Mouse (Mus musculus) heart, postnatal 10 days (tissue): ENCODE measurements around the gene Olfr1555-ps1. TPM values are rescaled to one million over a fixed set of nuclear protein-coding genes. Genes with fewer than 3 reads are reported as not detected.
"Not testable (repeated sequence)": the region's sequence is repeated elsewhere in the genome, so short reads cannot be mapped to it uniquely, and the experiment has no call there.

ENCODE experiments used
- DNase-seq, 2 experiments: peaks; one replicate each; pipeline ENCODE4 v3.0.0; 2021
- intact Hi-C: fragments of 180-260 bp; cut with DNase I; formaldehyde crosslinking; loops from one replicate; pipeline ENCODE4 v1.15.1; 2025
- total RNA-seq, 2 experiments: library from RNA; stranded (reverse); gene quantifications; 2 replicates each; pipeline ENCODE4 v1.2.3; 2021

Olfr1555-ps1 gene
- not detected for total RNA-seq

DNA sequence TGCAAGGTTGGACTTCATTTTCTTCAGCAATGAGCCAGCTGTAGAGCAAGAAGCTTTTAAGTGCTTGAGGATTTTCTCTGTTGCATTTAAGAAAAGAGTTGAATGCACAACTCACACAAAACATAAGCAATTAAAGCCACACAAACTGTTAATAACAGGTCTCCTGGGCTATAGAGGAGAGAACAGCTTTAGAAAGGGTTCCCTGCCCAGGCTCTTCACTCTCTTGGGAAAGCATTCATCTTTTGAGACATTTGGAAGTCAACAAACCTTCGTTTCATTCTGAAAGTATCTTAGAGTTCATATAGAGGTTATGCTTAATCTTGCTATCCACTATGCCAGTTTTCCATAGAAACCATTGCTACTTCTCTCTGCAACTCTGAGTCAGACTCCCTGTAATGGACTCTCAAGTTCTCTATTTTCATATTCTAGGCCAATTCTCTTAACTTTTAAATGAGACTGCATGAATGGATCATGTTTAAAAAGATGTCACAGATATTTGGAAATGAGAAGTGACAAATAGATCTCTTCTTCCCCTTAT is at the start of gene Olfr1555-ps1:
Gene Olfr1555-ps1, minus strand, starts transcription at position 51 of the 538 bp plus-strand sequence.
- not testable (repeated sequence) for DNase-seq
- intact Hi-C loops, result loop anchor here (10.0 kb wide), 1 partner anchor 65 kb away; the partner anchor contains the start of gene Olfr1432

GRCm38 (mm10) chr19:12200334-12200733 is 30.4 kb upstream of the Olfr1555-ps1 start, which contains the start of gene Olfr1431:
TSS of gene Olfr1431 (plus strand) at chr19:12200634.
- intact Hi-C loops, result no loop called here
- no peak for DNase-seq

GRCm38 (mm10) chr19:12199076-12199475 is 29.2 kb upstream of the Olfr1555-ps1 start:
- intact Hi-C loops, result not testable (repeated sequence)

DNA sequence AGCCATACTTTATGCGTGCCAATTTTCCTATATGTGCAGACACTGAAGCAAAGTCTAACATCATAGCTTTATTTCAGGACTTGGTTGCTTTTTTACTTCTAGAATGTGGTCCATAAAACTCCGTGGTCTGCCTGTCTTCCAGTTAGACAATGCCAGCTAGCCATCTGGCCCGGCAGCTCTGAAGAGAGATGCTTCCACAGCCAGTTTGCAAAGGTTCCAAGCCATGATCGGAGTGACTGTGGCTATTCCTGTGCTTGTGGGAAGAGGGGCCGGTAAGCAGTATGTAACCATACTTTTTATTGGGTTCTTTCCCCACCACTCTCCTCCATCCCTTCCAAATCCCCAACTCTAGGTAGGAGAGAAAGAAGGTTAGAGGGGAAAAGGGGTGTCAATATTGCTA is 5.5 kb upstream of the Olfr1555-ps1 start:
- intact Hi-C loops, result loop anchor here (10.0 kb wide), 1 partner anchor 59 kb away; the partner anchor contains the start of gene Olfr1432
- DNase-seq, result not testable (repeated sequence)

More at GRCm38 (mm10) chr19:12199076-12199475, 29.2 kb upstream of the Olfr1555-ps1 start:
- not testable (repeated sequence) for DNase-seq

- DNase-seq, result no peak
- intact Hi-C loops, result no loop called here
These were observed 24.5 kb downstream of the Olfr1555-ps1 start for GRCm38 (mm10) chr19:12145452-12145851.

DNA sequence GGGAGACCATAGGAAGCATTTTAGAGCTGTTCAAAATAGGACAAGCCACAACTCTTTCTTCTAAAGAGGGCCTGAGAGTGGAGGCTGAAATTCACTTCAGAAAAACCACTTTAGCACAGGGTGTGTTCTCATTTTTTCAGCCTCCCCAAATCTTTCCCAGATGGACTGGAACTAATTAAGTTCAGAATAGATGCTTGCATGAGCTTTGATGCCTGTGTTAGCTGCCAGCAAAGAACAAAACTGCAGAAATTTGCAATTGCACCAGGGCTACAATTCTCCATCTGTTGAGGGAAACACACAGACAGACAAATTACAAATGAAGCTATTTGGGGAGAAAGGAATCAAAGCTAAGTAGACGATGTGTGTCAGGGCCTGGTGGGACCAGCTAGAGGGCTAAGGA is 26.6 kb downstream of the Olfr1555-ps1 start:
- no peak for DNase-seq
- intact Hi-C loops, result no loop called here

DNA sequence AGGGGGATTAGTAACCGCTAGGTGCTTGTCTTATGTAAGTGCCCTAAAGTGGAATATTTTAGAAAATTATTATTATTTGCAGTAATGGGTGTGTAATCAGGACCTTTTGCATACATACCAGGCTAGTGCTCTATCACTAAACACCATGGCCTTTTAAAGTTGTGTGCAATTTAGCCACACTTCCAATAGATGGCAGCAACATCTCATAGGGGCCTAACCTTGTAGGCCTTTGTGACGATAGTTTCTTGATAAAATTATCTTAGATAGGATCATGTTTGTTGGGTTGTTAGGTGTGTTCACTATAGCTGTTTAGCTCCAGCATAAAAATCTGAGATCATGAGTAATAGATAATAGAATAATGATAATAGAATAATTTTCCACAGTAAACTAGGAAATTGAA is 35.6 kb downstream of the Olfr1555-ps1 start:
- DNase-seq, result peak in 1 of 2 experiments; percentile 25
- intact Hi-C loops, result no loop called here

DNA sequence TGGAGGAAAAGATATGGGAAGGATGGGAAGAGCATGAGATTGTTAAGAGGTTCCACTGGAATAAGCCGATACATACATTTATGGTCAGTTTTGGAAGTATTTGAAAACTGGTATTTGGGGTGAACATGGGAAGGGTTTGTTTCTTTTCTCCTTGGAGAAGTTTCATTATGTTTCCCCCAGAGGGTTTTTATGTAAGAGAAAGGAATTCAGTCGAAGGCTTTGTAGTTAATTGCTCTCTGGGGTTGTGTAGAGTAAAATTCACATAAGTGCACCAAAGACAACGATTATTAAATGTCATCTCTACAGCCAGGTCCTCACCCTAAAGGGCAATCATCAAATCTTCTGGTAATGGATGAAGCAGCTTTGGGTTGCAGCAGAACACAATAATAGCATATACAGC is 46.8 kb downstream of the Olfr1555-ps1 start, which contains the start of gene Olfr76:
Gene Olfr76, minus strand, starts transcription at position 101 of the 400 bp plus-strand sequence.
- DNase-seq, result no peak
- intact Hi-C loops, result no loop called here

DNA sequence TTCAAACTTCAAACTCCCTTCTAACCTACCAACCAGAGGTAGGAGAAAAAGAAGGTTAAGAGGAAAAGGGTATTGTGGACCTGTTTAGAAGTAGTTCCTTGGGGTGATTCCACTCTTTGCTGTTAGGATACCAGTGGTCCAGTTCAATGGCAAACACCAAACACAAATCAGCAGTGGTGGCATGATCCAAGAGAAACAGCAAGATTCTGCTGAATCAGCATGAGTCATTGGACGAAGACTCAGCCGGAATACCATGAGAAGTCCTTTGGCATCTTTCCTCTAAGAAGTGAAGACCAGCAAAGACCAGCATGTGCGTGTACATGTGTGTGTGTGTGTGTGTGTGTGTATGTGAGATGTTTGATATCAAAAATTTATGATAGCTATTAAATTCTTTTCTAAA is 53.4 kb downstream of the Olfr1555-ps1 start:
- intact Hi-C loops, result no loop called here
- no peak for DNase-seq

DNA sequence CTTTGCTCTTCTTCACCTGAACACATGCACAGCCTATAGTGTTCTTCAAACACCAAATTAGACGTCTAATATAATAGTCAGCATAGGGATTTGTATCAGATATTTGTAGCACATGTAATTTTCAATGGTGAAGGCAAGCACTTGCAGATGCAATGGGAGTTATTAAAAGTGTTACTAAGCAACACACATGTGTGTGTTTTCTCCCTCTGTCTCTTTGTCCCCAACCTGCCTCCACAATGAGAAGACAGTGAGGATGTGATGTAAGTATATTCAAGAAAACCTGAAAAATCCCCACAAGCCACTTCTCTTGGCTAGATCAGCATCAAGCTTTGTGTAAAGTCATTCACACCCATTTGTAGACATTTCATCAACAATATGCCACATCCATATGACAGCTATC is 54.1 kb downstream of the Olfr1555-ps1 start, which contains the start of gene Olfr1428:
Gene Olfr1428, minus strand, starts transcription at position 101 of the 400 bp plus-strand sequence.
- no peak for DNase-seq
- intact Hi-C loops, result no loop called here

Other genes starting within 250 kb of the Olfr1555-ps1 start
- 10 to 100 TPM; 74.0 to 83.6 TPM for gene Osbp, start 204.2 kb downstream of the Olfr1555-ps1 start, total RNA-seq
- gene Olfr1423, start 128.8 kb downstream of the Olfr1555-ps1 start, total RNA-seq, result not detected
- not detected for gene Olfr1424, start 107.4 kb downstream of the Olfr1555-ps1 start, total RNA-seq
- gene Olfr1425, start 92.4 kb downstream of the Olfr1555-ps1 start, total RNA-seq, result not detected
- not detected for gene Olfr1426, start 78.1 kb downstream of the Olfr1555-ps1 start, total RNA-seq
- not detected for gene Olfr1427, start 66.8 kb downstream of the Olfr1555-ps1 start, total RNA-seq
- not detected for gene Olfr1428, start 54.2 kb downstream of the Olfr1555-ps1 start, total RNA-seq
- not detected for gene Olfr76, start 46.9 kb downstream of the Olfr1555-ps1 start, total RNA-seq
- not detected for gene Olfr1431, start 30.5 kb upstream of the Olfr1555-ps1 start, total RNA-seq
- not detected for gene Olfr1432, start 62.5 kb upstream of the Olfr1555-ps1 start, total RNA-seq
- gene Olfr262, start 71.5 kb upstream of the Olfr1555-ps1 start, total RNA-seq, result not detected
- not detected for gene Olfr235, start 90.9 kb upstream of the Olfr1555-ps1 start, total RNA-seq
- not detected for gene Olfr1434, start 109.7 kb upstream of the Olfr1555-ps1 start, total RNA-seq
- not detected for gene Olfr1436, start 129.0 kb upstream of the Olfr1555-ps1 start, total RNA-seq
- not detected for gene Olfr1437, start 155.0 kb upstream of the Olfr1555-ps1 start, total RNA-seq
- not detected for gene Olfr1438-ps1, start 165.8 kb upstream of the Olfr1555-ps1 start, total RNA-seq
- not detected for gene Olfr1440, start 217.2 kb upstream of the Olfr1555-ps1 start, total RNA-seq
- gene Olfr1441, start 247.3 kb upstream of the Olfr1555-ps1 start, total RNA-seq, result not detected